Mouse (Mus musculus): ENCODE measurements around the gene Dcst1.

Gene Dcst1

GRCm38 (mm10) chr3:89388134-89388881 lies 23.3 kb upstream of the Dcst1 start:
- DNase-seq = no peak

GRCm38 (mm10) chr3:89387632-89388031 lies 22.6 kb upstream of the Dcst1 start:
- no peak for DNase-seq

- DNase-seq = no peak
Observed at GRCm38 (mm10) chr3:89386438-89387420, 21.7 kb upstream of the Dcst1 start.

GRCm38 (mm10) chr3:89385451-89385850 lies 20.4 kb upstream of the Dcst1 start:
- no peak for DNase-seq

- no peak for DNase-seq
Observed at GRCm38 (mm10) chr3:89384331-89385076, 19.5 kb upstream of the Dcst1 start.

- DNase-seq = peak; percentile 51
Observed at GRCm38 (mm10) chr3:89383651-89384255, 18.7 kb upstream of the Dcst1 start.

GRCm38 (mm10) chr3:89382950-89383349 lies 17.9 kb upstream of the Dcst1 start:
- no peak for DNase-seq

GRCm38 (mm10) chr3:89382033-89382882 lies 17.2 kb upstream of the Dcst1 start:
- DNase-seq = no peak

GRCm38 (mm10) chr3:89381233-89381632 lies 16.2 kb upstream of the Dcst1 start:
- DNase-seq = no peak

GRCm38 (mm10) chr3:89380711-89381110 lies 15.7 kb upstream of the Dcst1 start:
- DNase-seq = no peak

GRCm38 (mm10) chr3:89380291-89380690 lies 15.2 kb upstream of the Dcst1 start:
- no peak for DNase-seq

GRCm38 (mm10) chr3:89379388-89380131 lies 14.5 kb upstream of the Dcst1 start:
- DNase-seq = no peak

GRCm38 (mm10) chr3:89378394-89379067 lies 13.5 kb upstream of the Dcst1 start:
- peak; percentile 63 for DNase-seq

- DNase-seq = no peak
Observed at GRCm38 (mm10) chr3:89377831-89378230, 12.8 kb upstream of the Dcst1 start.

GRCm38 (mm10) chr3:89373581-89374231 lies 8.7 kb upstream of the Dcst1 start:
- DNase-seq = no peak

- no peak for DNase-seq
Observed at GRCm38 (mm10) chr3:89367338-89367737, 2.3 kb upstream of the Dcst1 start.

- DNase-seq = no peak
Observed at GRCm38 (mm10) chr3:89365486-89366414, 697 bp upstream of the Dcst1 start.

- DNase-seq = no peak
Observed at GRCm38 (mm10) chr3:89364631-89365030, 422 bp downstream of the Dcst1 start.

- no peak for DNase-seq
Observed at GRCm38 (mm10) chr3:89361675-89362074, 3.4 kb downstream of the Dcst1 start, which contains the start of gene Dcst2. Gene Dcst2 (plus strand): TSS chr3:89361975.

All from lung, postnatal 36 days (tissue).